Mouse (Mus musculus): ENCODE data around the gene Rpn1. TPM values are rescaled to one million over a fixed set of nuclear protein-coding genes. Genes with fewer than 3 reads are reported as not detected.

Gene Rpn1
- polyA plus RNA-seq, 1 experiment from 2014 or later = 272 TPM

GRCm38 (mm10) chr6:88071216-88071615, 13.1 kb upstream of the Rpn1 start:
- no peak for DNase-seq (ENCODE audit: low spot score)
- no peak for ATAC-seq (ENCODE audit: low FRiP score)
- no peak overlapping the region for H3K4me3 ChIP-seq (ENCODE audit: low read depth, low read length)
- no peak overlapping the region for H3K9ac ChIP-seq (ENCODE audit: low read depth, low read length)
- no peaks in the 10 kb centered on the region for H3K27me3 ChIP-seq (ENCODE audit: control insufficient read depth, insufficient read depth, low read length)
- no peak overlapping the region for H3K27ac ChIP-seq (ENCODE audit: low read depth, low read length)
- H3K4me1 ChIP-seq (replicated peaks; ENCODE audit: control insufficient read depth, insufficient read depth, low read length) = no peaks in the 10 kb centered on the region
- no peaks in the 10 kb centered on the region for H3K9me3 ChIP-seq (ENCODE audit: control insufficient read depth, low read length)
- H3K36me3 ChIP-seq (ENCODE audit: control insufficient read depth, insufficient read depth, low read length) = no peaks in the 10 kb centered on the region
- 83% methylated on average over 5 of the region's 5 CpGs for WGBS
- no peak overlapping the region for H3K4me2 ChIP-seq (replicated peaks; ENCODE audit: low read depth, low read length)

- H3K27me3 ChIP-seq (ENCODE audit: control insufficient read depth, insufficient read depth, low read length) = no peaks in the 10 kb centered on the region
- peak overlapping the region; percentile 83 for H3K27ac ChIP-seq (ENCODE audit: low read depth, low read length)
- DNase-seq (ENCODE audit: low spot score) = peak; percentile 96
- peak overlapping the region; percentile 71 for H3K4me2 ChIP-seq (replicated peaks; ENCODE audit: low read depth, low read length)
- no peaks in the 10 kb centered on the region for H3K36me3 ChIP-seq (ENCODE audit: control insufficient read depth, insufficient read depth, low read length)
- whole genome bisulfite sequencing = 4% methylated on average over 32 of the region's 32 CpGs
- ATAC-seq (ENCODE audit: low FRiP score) = peak; percentile 96
- H3K4me3 ChIP-seq (ENCODE audit: low read depth, low read length) = peak overlapping the region; percentile 36
- H3K9me3 ChIP-seq (ENCODE audit: control insufficient read depth, low read length) = no peaks in the 10 kb centered on the region
- H3K9ac ChIP-seq (ENCODE audit: low read depth, low read length) = peak overlapping the region; percentile 74
- no peaks in the 10 kb centered on the region for H3K4me1 ChIP-seq (replicated peaks; ENCODE audit: control insufficient read depth, insufficient read depth, low read length)
Observed at GRCm38 (mm10) chr6:88074752-88075554, 9.3 kb upstream of the Rpn1 start.

- no peaks in the 10 kb centered on the region for H3K36me3 ChIP-seq (ENCODE audit: control insufficient read depth, insufficient read depth, low read length)
- H3K27me3 ChIP-seq (ENCODE audit: control insufficient read depth, insufficient read depth, low read length) = no peaks in the 10 kb centered on the region
- no peaks in the 10 kb centered on the region for H3K9me3 ChIP-seq (ENCODE audit: control insufficient read depth, low read length)
- H3K9ac ChIP-seq (ENCODE audit: low read depth, low read length) = no peak overlapping the region
- H3K27ac ChIP-seq (ENCODE audit: low read depth, low read length) = no peak overlapping the region
- 83% methylated on average over 1 of the region's 1 CpGs for WGBS
- ATAC-seq (ENCODE audit: low FRiP score) = no peak
- H3K4me2 ChIP-seq (replicated peaks; ENCODE audit: low read depth, low read length) = no peak overlapping the region
- H3K4me1 ChIP-seq (replicated peaks; ENCODE audit: control insufficient read depth, insufficient read depth, low read length) = no peaks in the 10 kb centered on the region
- H3K4me3 ChIP-seq (ENCODE audit: low read depth, low read length) = no peak overlapping the region
- DNase-seq (ENCODE audit: low spot score) = no peak
Observed at GRCm38 (mm10) chr6:88075960-88076517, 8.2 kb upstream of the Rpn1 start.

GRCm38 (mm10) chr6:88083095-88083494, 1.2 kb upstream of the Rpn1 start:
- WGBS = 92% methylated on average over 7 of the region's 7 CpGs
- ATAC-seq (ENCODE audit: low FRiP score) (no peak), DNase-seq (ENCODE audit: low spot score) (no peak)
- Histone ChIP-seq H3K4me3 (ENCODE audit: low read depth, low read length) (no peak overlapping the region), H3K4me2 (replicated peaks; ENCODE audit: low read depth, low read length) (no peak overlapping the region), H3K4me1 (replicated peaks; ENCODE audit: control insufficient read depth, insufficient read depth, low read length) (peaks cover 3% of the 10 kb centered on the region; the same call in 1 of the 2 replicates), H3K27ac (ENCODE audit: low read depth, low read length) (no peak overlapping the region), H3K27me3 (ENCODE audit: control insufficient read depth, insufficient read depth, low read length) (no peaks in the 10 kb centered on the region), H3K36me3 (ENCODE audit: control insufficient read depth, insufficient read depth, low read length) (no peaks in the 10 kb centered on the region), H3K9me3 (ENCODE audit: control insufficient read depth, low read length) (no peaks in the 10 kb centered on the region), H3K9ac (ENCODE audit: low read depth, low read length) (no peak overlapping the region)

GRCm38 (mm10) chr6:88083672-88084071, 610 bp upstream of the Rpn1 start:
- H3K9me3 ChIP-seq (ENCODE audit: control insufficient read depth, low read length) = no peaks in the 10 kb centered on the region
- no peaks in the 10 kb centered on the region for H3K27me3 ChIP-seq (ENCODE audit: control insufficient read depth, insufficient read depth, low read length)
- peaks cover 3% of the 10 kb centered on the region; the same call in 1 of the 2 replicates for H3K4me1 ChIP-seq (replicated peaks; ENCODE audit: control insufficient read depth, insufficient read depth, low read length)
- H3K4me3 ChIP-seq (ENCODE audit: low read depth, low read length) = no peak overlapping the region
- WGBS = 70% methylated on average over 3 of the region's 3 CpGs
- no peak overlapping the region for H3K27ac ChIP-seq (ENCODE audit: low read depth, low read length)
- no peaks in the 10 kb centered on the region for H3K36me3 ChIP-seq (ENCODE audit: control insufficient read depth, insufficient read depth, low read length)
- peak overlapping the region; percentile 78; the same call in 1 of the 2 replicates for H3K4me2 ChIP-seq (replicated peaks; ENCODE audit: low read depth, low read length)
- no peak for DNase-seq (ENCODE audit: low spot score)
- peak; percentile 39; the same call in 1 of the 2 replicates for ATAC-seq (ENCODE audit: low FRiP score)
- no peak overlapping the region for H3K9ac ChIP-seq (ENCODE audit: low read depth, low read length)

- no peak overlapping the region for H3K27ac ChIP-seq (ENCODE audit: low read depth, low read length)
- no peak for DNase-seq (ENCODE audit: low spot score)
- H3K9me3 ChIP-seq (ENCODE audit: control insufficient read depth, low read length) = no peaks in the 10 kb centered on the region
- no peak for ATAC-seq (ENCODE audit: low FRiP score)
- WGBS = 71% methylated on average over 1 of the region's 1 CpGs
- H3K9ac ChIP-seq (ENCODE audit: low read depth, low read length) = no peak overlapping the region
- H3K4me3 ChIP-seq (ENCODE audit: low read depth, low read length) = no peak overlapping the region
- peaks cover 3% of the 10 kb centered on the region; the same call in 1 of the 2 replicates for H3K4me1 ChIP-seq (replicated peaks; ENCODE audit: control insufficient read depth, insufficient read depth, low read length)
- peaks cover 15% of the 10 kb centered on the region; the same call in 1 of the 2 replicates for H3K36me3 ChIP-seq (ENCODE audit: control insufficient read depth, insufficient read depth, low read length)
- no peaks in the 10 kb centered on the region for H3K27me3 ChIP-seq (ENCODE audit: control insufficient read depth, insufficient read depth, low read length)
- no peak overlapping the region for H3K4me2 ChIP-seq (replicated peaks; ENCODE audit: low read depth, low read length)
Observed at GRCm38 (mm10) chr6:88088971-88089370, 4.7 kb downstream of the Rpn1 start.

GRCm38 (mm10) chr6:88095377-88095776, 11.1 kb downstream of the Rpn1 start:
- no peaks in the 10 kb centered on the region for H3K4me1 ChIP-seq (replicated peaks; ENCODE audit: control insufficient read depth, insufficient read depth, low read length)
- 94% methylated on average over 7 of the region's 7 CpGs for WGBS
- no peak overlapping the region for H3K4me3 ChIP-seq (ENCODE audit: low read depth, low read length)
- no peak overlapping the region for H3K27ac ChIP-seq (ENCODE audit: low read depth, low read length)
- H3K9ac ChIP-seq (ENCODE audit: low read depth, low read length) = no peak overlapping the region
- H3K27me3 ChIP-seq (ENCODE audit: control insufficient read depth, insufficient read depth, low read length) = no peaks in the 10 kb centered on the region
- peaks cover 21% of the 10 kb centered on the region; the same call in 1 of the 2 replicates for H3K36me3 ChIP-seq (ENCODE audit: control insufficient read depth, insufficient read depth, low read length)
- H3K9me3 ChIP-seq (ENCODE audit: control insufficient read depth, low read length) = no peaks in the 10 kb centered on the region
- no peak overlapping the region for H3K4me2 ChIP-seq (replicated peaks; ENCODE audit: low read depth, low read length)
- ATAC-seq (ENCODE audit: low FRiP score) = no peak
- no peak for DNase-seq (ENCODE audit: low spot score)

GRCm38 (mm10) chr6:88102096-88102495, 17.8 kb downstream of the Rpn1 start:
- H3K4me3 ChIP-seq (ENCODE audit: low read depth, low read length) = no peak overlapping the region
- H3K9ac ChIP-seq (ENCODE audit: low read depth, low read length) = no peak overlapping the region
- H3K36me3 ChIP-seq (ENCODE audit: control insufficient read depth, insufficient read depth, low read length) = peaks cover 14% of the 10 kb centered on the region
- no peaks in the 10 kb centered on the region for H3K27me3 ChIP-seq (ENCODE audit: control insufficient read depth, insufficient read depth, low read length)
- DNase-seq (ENCODE audit: low spot score) (no peak), ATAC-seq (ENCODE audit: low FRiP score) (no peak)
- no peak overlapping the region for H3K27ac ChIP-seq (ENCODE audit: low read depth, low read length)
- no peaks in the 10 kb centered on the region for H3K4me1 ChIP-seq (replicated peaks; ENCODE audit: control insufficient read depth, insufficient read depth, low read length)
- no peak overlapping the region for H3K4me2 ChIP-seq (replicated peaks; ENCODE audit: low read depth, low read length)
- WGBS = 93% methylated on average over 6 of the region's 6 CpGs
- H3K9me3 ChIP-seq (ENCODE audit: control insufficient read depth, low read length) = no peaks in the 10 kb centered on the region
